Mouse (Mus musculus): ENCODE measurements at regions not wholly inside any gene's neighbourhood (a gene's known extent, or its start where the extent isn't known, plus 50 kb on each side); places are given as distances from the start of the nearest gene placed in this dataset.

DNA sequence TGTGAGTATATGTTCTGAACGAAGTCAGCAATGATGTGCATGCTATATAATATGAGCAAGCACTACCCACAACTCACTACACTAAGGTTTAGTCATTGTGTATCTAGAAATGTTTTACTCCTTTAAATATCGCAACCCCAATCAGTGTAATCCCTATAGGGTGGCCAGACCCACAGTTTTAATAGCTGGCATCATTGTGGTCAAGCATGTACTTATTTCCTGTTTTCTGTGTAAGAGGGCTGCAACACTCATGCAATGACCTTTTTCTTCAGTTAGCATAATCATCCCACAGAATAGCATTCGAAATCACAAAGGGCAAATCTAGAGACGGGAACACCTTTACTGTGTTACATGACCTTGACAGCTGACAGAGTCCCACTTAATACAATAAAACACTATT, 333.3 kb downstream of the Insc start:
- DNase-seq (ENCODE audit: low spot score) = no peak

DNA sequence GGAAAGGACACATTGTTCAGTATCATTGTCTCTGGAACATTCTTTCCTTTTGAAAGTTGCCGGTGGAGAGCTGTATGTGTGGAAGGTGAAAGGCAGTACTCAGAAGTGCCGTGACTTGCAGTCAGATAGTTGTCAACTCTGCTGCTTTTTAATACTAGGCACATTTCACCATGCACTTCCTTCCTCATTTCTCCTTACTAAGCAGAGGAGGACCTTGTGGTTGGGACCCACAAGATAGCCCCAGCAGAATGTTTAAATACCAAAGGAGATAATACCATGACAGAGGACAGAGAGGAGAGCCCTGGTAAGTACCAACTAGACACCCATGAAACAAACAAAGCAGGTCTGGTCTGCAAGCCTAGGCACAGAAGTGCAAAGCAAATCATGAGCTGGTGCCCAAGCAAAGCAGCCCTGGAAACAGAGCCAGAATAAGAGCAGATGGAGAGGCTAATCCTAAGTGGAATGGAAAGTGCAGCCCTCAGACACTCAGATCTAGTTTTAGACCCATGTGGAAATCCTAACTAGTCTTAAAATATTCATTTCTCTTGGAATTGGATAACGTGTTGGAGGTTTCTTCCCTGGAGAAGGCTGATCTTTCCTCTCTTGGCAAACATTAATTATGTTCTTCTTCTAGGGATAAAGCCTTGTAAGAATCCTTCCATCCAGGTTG, 341.4 kb downstream of the Insc start:
- no peak for DNase-seq (ENCODE audit: low spot score)

DNA sequence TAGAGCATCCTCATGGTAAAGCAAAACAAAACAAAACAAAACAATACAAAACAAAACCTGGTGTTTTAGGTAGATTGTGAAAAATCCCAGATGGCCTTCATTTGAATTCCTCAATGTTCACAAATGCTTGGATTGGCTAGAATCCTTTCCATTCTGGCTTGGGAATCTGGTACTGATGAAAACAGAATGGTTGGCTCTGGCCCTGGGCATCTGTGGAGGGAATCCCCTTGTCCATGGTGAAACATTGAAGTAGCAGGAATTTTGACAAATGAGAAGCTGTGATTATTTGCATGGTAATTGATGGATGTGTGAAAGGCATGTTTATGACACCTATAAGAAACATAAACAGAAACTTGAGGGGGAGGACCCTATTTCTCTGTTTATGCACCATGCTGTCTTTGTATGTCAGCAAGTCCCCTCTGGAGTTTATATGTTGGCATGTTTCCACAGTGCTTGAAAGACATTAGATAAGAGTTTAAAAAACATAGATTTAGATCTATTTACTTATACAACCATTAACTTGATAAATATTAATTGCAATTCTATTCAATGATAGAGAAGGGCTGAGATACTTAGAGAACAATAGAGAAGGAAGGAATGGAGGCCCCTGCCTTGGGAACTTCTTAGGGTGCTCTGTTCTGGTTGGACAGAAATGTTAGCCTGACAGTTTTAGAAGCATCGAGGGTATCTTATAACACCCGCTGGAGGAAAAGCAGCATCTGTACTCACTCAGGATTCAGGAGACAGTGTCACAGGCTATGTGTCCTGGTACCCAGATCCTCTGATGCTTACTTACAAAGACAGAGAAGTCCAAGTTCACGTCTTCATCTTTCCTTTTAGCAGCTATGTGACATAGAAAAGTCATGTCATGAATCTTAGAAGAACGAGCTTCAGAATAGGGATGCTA, 343.3 kb downstream of the Insc start:
- DNase-seq (ENCODE audit: low spot score) = no peak

GRCm38 (mm10) chr7:115092481-115093050, 349.1 kb downstream of the Insc start:
- no peak for DNase-seq (ENCODE audit: low spot score)

DNA sequence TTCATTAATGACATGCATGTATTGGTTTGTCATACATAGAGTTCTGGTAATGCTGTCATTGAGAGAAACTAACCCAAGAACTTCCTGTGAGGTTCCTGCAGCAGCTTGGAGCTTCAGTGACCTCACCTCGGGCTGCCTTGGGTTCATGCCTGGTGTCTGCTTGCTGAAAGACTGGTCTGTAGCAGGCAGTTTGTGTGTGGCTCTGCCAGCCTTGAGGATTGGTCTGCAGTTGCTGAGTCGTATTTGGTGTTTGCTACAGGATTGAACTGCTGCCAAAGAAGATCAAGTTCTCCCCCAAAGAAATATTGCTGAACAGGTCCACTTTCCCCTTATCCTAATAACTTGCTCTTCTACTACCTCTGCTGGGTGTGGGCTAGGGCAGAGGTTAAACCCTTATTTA, 362.5 kb downstream of the Insc start:
- no peak for DNase-seq (ENCODE audit: low spot score)

DNA sequence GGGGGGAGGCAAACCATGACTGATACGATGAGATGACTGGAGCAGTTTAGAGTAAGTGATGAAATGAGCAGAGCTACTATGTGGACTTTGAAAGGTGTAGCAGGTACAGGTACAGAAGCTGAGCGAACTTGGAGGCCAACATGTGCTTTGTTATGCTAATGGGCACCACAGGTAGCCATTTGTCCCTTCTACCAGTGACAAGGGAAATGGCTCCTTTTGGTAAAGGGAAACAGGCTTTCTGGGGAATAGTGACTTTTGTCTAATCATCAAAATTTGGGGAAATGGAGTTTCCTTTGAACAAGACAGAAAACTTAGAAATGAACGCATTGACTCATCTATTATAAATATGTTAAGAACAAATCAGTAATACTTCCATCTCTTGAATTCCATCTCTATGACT, 368.8 kb downstream of the Insc start:
- no peak for DNase-seq (ENCODE audit: low spot score)

DNA sequence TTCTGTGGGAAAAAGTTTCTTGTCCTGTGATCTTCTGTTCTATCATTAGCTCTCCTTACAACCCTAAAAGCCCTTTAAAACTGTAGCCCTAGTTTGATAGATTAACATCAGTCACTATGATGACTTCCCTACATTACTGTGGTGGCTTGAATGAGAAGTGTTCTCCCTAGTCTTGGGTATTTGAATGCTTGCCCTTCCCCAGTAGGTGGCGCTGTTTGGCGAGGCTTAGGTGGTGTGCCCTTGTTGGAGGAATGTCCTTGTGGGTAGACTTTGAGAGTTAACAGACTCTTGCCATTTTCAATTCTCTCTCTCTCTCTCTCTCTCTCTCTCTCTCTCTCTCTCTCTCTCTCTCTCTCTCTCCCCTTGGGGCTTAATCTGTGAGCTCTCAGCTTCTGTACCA, 379.8 kb downstream of the Insc start:
- no peak for DNase-seq (ENCODE audit: low spot score)

DNA sequence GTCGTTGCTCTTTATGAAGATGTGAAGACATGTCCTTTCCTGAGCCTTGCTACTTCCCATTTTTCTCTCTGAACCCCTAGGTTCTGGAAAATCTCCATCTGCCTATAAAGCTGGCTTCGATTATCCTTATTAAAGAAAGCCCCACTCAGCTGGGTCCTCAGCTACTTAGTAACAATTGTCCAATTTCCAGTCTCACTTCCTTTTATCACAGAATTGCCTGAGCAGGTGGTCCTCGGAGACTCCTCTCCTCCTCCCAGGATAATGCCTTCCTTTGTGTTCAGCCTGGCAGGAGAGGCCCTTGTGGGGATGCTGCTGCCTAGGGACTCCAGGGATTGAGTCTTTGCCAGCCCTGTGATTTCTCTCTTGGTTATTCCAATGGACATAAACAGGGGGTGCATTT, 385.5 kb downstream of the Insc start:
- DNase-seq (ENCODE audit: low spot score) = no peak

GRCm38 (mm10) chr7:115131259-115131969, 387.9 kb downstream of the Insc start:
- no peak for DNase-seq (ENCODE audit: low spot score)

GRCm38 (mm10) chr7:115131970-115132551, 388.6 kb downstream of the Insc start:
- no peak for DNase-seq (ENCODE audit: low spot score)

DNA sequence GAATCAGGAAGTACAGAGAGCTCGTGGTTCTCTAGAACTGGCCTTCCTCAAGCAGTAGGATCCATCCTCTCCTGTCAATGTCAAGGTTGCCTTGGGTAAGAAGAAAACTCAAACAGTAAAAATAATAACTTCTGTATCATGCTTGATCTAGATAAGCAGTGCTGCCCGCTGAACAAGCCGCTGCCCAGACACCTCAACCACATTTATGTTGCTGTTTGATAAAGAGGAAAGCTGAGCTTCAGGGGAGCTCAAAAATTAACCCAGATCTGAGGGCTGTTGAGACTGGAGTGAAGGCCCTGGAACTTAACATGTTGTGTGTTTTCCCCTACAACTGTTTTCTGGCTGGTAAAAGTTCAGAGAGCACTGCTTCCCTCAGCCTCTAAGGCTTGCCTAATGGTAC, 389.1 kb downstream of the Insc start:
- no peak for DNase-seq (ENCODE audit: low spot score)

- no peak for DNase-seq (ENCODE audit: low spot score)
These were observed 391.6 kb downstream of the Insc start for GRCm38 (mm10) chr7:115134926-115135575.

GRCm38 (mm10) chr7:115140286-115140685, 396.8 kb downstream of the Insc start:
- no peak for DNase-seq (ENCODE audit: low spot score)

- no peak for DNase-seq (ENCODE audit: low spot score)
These were observed 398.7 kb downstream of the Insc start for GRCm38 (mm10) chr7:115142163-115142562.

DNA sequence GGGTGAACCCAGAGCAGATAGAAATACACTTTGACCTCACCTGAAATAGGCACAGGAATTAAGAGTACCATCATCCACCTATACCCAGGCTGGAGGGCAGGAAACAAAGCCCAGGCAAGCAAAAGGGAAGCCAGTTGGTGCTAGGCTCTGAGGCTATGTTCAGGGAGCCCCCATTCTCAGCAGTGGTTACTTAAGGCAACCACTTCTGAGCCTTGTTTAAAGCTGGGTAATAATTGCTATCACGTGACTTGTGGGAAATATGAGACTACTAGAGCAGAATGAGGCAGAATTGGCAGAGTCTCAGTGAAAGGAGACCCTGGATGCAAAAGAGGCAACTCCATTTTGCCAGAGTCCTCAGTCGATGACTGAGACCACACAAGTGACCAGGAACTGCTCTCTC, 401.5 kb downstream of the Insc start:
- DNase-seq (ENCODE audit: low spot score) = no peak

DNA sequence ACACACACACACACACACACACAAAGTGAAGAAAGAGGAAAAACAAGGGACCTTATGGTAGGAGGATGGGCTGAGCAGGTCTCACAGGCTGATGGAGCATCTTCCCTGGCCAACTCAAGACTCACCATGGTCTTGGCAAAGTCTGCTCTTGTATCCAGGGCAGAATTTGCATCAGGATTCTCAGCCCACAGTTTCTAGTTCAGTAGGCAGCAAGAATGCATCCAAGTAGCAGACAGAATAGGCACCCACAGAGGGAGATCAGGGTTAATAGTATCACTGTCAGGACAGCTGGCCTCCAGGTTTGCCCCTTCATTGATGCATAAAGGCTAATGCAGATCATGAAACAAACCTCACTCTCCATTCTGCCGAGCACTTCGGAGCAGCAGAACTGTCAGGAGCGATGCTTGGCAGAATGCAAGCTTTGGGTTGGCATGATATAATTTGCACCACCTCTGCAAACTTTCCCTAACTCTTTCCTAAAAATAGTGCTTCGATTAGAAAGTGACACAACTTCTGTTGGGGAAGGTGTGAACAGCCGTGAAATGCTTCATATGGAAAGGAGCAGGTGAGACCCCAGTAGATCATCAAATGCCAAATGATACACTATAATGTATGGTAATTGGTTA, 404.0 kb downstream of the Insc start:
- DNase-seq (ENCODE audit: low spot score) = no peak

- DNase-seq (ENCODE audit: low spot score) = no peak
These were observed 409.8 kb downstream of the Insc start for GRCm38 (mm10) chr7:115153291-115153690.

DNA sequence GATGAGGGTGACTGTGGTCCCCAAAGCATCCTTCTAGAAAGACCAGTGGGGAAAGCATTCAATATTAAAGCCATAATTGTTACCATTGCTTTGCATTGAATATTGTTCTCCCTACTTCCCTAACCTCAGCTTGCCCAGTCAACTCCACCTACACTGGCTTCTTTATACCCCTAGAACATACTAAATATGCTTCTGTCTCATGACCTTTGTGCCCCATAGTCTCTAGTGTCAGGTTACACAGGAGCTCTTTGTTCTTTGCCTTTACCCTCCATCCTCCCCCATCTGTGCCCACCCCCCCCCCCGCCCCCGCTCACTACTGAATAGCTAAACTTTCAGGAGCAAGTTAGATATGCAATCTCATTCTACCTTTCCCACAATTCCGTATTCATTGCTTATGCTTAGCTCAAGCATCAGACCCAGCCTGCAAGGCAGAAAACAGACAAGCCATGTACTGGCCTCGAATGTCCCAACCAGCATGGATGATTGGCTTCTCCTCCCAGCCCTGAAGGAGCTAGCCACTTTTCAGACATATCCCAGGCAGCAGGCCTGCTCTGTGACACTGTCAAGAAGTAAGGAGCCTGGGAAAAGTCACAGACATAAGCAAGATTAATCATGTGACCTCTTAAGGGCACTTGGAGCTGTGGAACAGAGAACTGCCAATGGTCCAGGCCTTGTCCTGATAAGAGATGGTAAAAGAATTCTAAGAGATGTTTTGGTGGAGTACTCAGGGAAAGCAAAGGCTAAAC, 410.4 kb downstream of the Insc start:
- DNase-seq (ENCODE audit: low spot score) = no peak

DNA sequence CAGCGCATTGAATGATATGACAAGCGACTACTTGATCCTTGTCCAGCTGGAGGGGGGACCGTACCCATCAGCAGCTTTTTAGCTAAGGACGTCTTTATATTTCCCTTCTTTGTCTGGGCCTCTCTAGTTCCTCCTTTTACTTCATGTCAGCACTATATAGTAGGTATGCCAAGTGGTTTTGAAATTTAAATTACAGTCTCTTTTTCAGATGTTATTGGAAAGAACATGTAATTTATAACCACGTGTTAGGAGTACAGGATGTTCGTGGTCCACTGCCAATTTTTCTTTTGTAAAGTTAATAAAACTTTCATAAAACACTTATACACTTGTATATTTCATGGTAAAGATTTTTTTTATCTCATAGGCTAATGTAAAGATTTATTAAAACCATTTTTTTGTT, 426.5 kb downstream of the Insc start:
- no peak for DNase-seq (ENCODE audit: low spot score)

GRCm38 (mm10) chr7:115170439-115170838, 426.9 kb downstream of the Insc start:
- peak; percentile 14 for DNase-seq (ENCODE audit: low spot score)
